In the genomic region with DNA sequence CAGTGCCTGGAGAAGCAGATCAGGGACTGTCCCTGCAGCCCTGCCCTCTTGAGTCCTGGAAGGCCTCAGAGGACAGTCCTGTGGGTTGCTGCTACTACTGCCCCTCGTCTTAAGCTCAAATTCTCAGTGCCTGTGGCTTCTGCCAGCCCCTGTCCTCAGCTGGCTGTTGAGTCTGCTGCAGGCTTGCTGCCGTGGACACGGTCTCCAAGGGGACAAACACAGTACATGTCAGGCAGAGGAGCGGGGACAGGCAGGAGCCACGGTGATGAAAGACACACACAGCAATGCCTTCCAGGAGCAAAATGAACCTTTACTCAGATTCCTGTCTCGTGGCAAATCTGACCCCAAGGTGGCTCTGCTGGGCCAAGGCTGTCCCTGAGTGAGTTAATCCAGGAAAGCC, we compare ENCODE assay signal across 27 mouse cellular contexts.
DNase-seq lines count a peak whose midpoint lies in the region; ATAC-seq and TF ChIP-seq lines count a peak whose summit lies in the region.
"Had no signal": no experiment of that assay in that cellular context is flagged by ENCODE, and none has a peak within 500 bp of the region (broad histone marks: within the 10 kb centered on the region; RNA-seq: fewer than 3 reads in every experiment).

No protein-coding gene starts in this region.

- H3K36me3 ChIP-seq in hindbrain, embryonic 13.5 days: no peaks in the 10 kb centered on the region
- no peaks in the 10 kb centered on the region for H3K36me3 ChIP-seq in hindbrain, embryonic 10.5 days
- no peaks in the 10 kb centered on the region for H3K36me3 ChIP-seq in neural tube, embryonic 13.5 days
- no peaks in the 10 kb centered on the region for H3K36me3 ChIP-seq in neural tube, embryonic 15.5 days
- H3K36me3 ChIP-seq in hindbrain, postnatal 0 days (ENCODE audit: insufficient read depth, low read length): no peaks in the 10 kb centered on the region
- H3K36me3 ChIP-seq in liver, embryonic 11.5 days (ENCODE audit: control insufficient read depth, insufficient read depth, low read length): no peaks in the 10 kb centered on the region
- H3K36me3 ChIP-seq: embryonic facial prominence, embryonic 12.5 days; G1E; limb, embryonic 13.5 days; liver, embryonic 12.5 days had no signal

- peak overlapping the region; percentile 52; the same call in 1 of the 2 replicates for H3K27ac ChIP-seq in hindbrain, embryonic 13.5 days
- no peak overlapping the region for H3K27ac ChIP-seq in hindbrain, embryonic 10.5 days
- no peak overlapping the region for H3K27ac ChIP-seq in neural tube, embryonic 13.5 days (replicated peaks)
- no peak overlapping the region for H3K27ac ChIP-seq in neural tube, embryonic 15.5 days (replicated peaks)
- H3K27ac ChIP-seq in hindbrain, postnatal 0 days: 0 out of 2 replicates have a peak overlapping the region, but pooled peaks have one; percentile 20
- no peak overlapping the region for H3K27ac ChIP-seq in liver, embryonic 11.5 days (ENCODE audit: low read depth, low read length)
- H3K27ac ChIP-seq: embryonic facial prominence, embryonic 12.5 days; limb, embryonic 13.5 days; liver, embryonic 12.5 days; macrophage; stomach, postnatal 0 days had no signal

- no peak overlapping the region for H3K4me2 ChIP-seq in hindbrain, embryonic 13.5 days
- no peak overlapping the region for H3K4me2 ChIP-seq in neural tube, embryonic 13.5 days
- H3K4me2 ChIP-seq in neural tube, embryonic 15.5 days: no peak overlapping the region
- no peak overlapping the region for H3K4me2 ChIP-seq in hindbrain, postnatal 0 days (ENCODE audit: low read depth, low read length)
- no peak overlapping the region for H3K4me2 ChIP-seq in liver, embryonic 11.5 days
- H3K4me2 ChIP-seq: embryonic facial prominence, embryonic 12.5 days; limb, embryonic 13.5 days; liver, embryonic 12.5 days had no signal

- 39% methylated on average over 6 of the region's 6 CpGs for WGBS in hindbrain, embryonic 13.5 days
- 43% methylated on average over 6 of the region's 6 CpGs for WGBS in hindbrain, embryonic 10.5 days
- 39% methylated on average over 6 of the region's 6 CpGs for WGBS in neural tube, embryonic 13.5 days
- 41% methylated on average over 6 of the region's 6 CpGs for WGBS in neural tube, embryonic 15.5 days
- 40% methylated on average over 6 of the region's 6 CpGs for WGBS in hindbrain, postnatal 0 days
- WGBS in liver, embryonic 11.5 days: 49% methylated on average over 6 of the region's 6 CpGs

- H3K9ac ChIP-seq in hindbrain, embryonic 13.5 days: no peak overlapping the region
- H3K9ac ChIP-seq in neural tube, embryonic 13.5 days: 0 out of 2 replicates have a peak overlapping the region, but pooled peaks have one; percentile 17
- no peak overlapping the region for H3K9ac ChIP-seq in neural tube, embryonic 15.5 days (replicated peaks)
- H3K9ac ChIP-seq in hindbrain, postnatal 0 days (replicated peaks; ENCODE audit: low read length): no peak overlapping the region
- no peak overlapping the region for H3K9ac ChIP-seq in liver, embryonic 11.5 days (ENCODE audit: low read depth, low read length)
- H3K9ac ChIP-seq: embryonic facial prominence, embryonic 12.5 days; limb, embryonic 13.5 days; liver, embryonic 12.5 days; liver, postnatal 0 days had no signal

- H3K4me1 ChIP-seq in hindbrain, embryonic 13.5 days (replicated peaks): peaks cover 37% of the 10 kb centered on the region
- H3K4me1 ChIP-seq in hindbrain, embryonic 10.5 days (replicated peaks): peaks cover 19% of the 10 kb centered on the region
- peaks cover 43% of the 10 kb centered on the region for H3K4me1 ChIP-seq in neural tube, embryonic 13.5 days (replicated peaks)
- peaks cover 30% of the 10 kb centered on the region for H3K4me1 ChIP-seq in neural tube, embryonic 15.5 days
- H3K4me1 ChIP-seq in hindbrain, postnatal 0 days (ENCODE audit: insufficient read depth, low read length): no peaks in the 10 kb centered on the region; the same call in 1 of the 2 replicates
- no peaks in the 10 kb centered on the region for H3K4me1 ChIP-seq in liver, embryonic 11.5 days (replicated peaks; ENCODE audit: control insufficient read depth, insufficient read depth, low read length)
- H3K4me1 ChIP-seq: liver, embryonic 12.5 days had no signal

- TF ChIP-seq CTCF in hindbrain, postnatal 0 days (IDR thresholded peaks at IDR 0.05; ENCODE audit: low read depth): no peak

- H3K9me3 ChIP-seq in hindbrain, embryonic 13.5 days: no peaks in the 10 kb centered on the region
- no peaks in the 10 kb centered on the region for H3K9me3 ChIP-seq in hindbrain, embryonic 10.5 days
- no peaks in the 10 kb centered on the region for H3K9me3 ChIP-seq in neural tube, embryonic 13.5 days
- H3K9me3 ChIP-seq in neural tube, embryonic 15.5 days (replicated peaks): no peaks in the 10 kb centered on the region
- H3K9me3 ChIP-seq in hindbrain, postnatal 0 days (ENCODE audit: low read length): no peaks in the 10 kb centered on the region
- no peaks in the 10 kb centered on the region for H3K9me3 ChIP-seq in liver, embryonic 11.5 days (ENCODE audit: control insufficient read depth, low read length)
- H3K9me3 ChIP-seq: embryonic facial prominence, embryonic 12.5 days; G1E; limb, embryonic 13.5 days; liver, embryonic 12.5 days had no signal

- peaks cover 15% of the 10 kb centered on the region; the same call in 1 of the 2 replicates for H3K27me3 ChIP-seq in hindbrain, embryonic 13.5 days
- peaks cover 87% of the 10 kb centered on the region for H3K27me3 ChIP-seq in hindbrain, embryonic 10.5 days (ENCODE audit: insufficient read depth, poor library complexity, severe bottlenecking)
- H3K27me3 ChIP-seq in neural tube, embryonic 13.5 days: peaks cover 15% of the 10 kb centered on the region; the same call in 1 of the 2 replicates
- no peaks in the 10 kb centered on the region; the same call in 1 of the 2 replicates for H3K27me3 ChIP-seq in neural tube, embryonic 15.5 days (replicated peaks)
- H3K27me3 ChIP-seq in hindbrain, postnatal 0 days (ENCODE audit: insufficient read depth, low read length): peaks cover 4% of the 10 kb centered on the region; the same call in 1 of the 2 replicates
- peaks cover 6% of the 10 kb centered on the region for H3K27me3 ChIP-seq in liver, embryonic 11.5 days (replicated peaks; ENCODE audit: control insufficient read depth, insufficient read depth, low read length)
- H3K27me3 ChIP-seq: liver, embryonic 12.5 days had no signal

- no peak overlapping the region for H3K4me3 ChIP-seq in hindbrain, embryonic 13.5 days
- no peak overlapping the region for H3K4me3 ChIP-seq in hindbrain, embryonic 10.5 days
- no peak overlapping the region for H3K4me3 ChIP-seq in neural tube, embryonic 13.5 days
- H3K4me3 ChIP-seq in neural tube, embryonic 15.5 days (replicated peaks): no peak overlapping the region
- no peak overlapping the region for H3K4me3 ChIP-seq in hindbrain, postnatal 0 days (ENCODE audit: low read length)
- H3K4me3 ChIP-seq in liver, embryonic 11.5 days (ENCODE audit: low read depth, low read length): no peak overlapping the region
- H3K4me3 ChIP-seq: embryonic facial prominence, embryonic 12.5 days; limb, embryonic 13.5 days; liver, embryonic 12.5 days had no signal

- DNase-seq in adrenal gland, postnatal 10 days: peak; percentile 24
- no peak for DNase-seq in adrenal gland, adult 18-20 months (ENCODE audit: low spot score in 2 of 2)
- DNase-seq in hindbrain, embryonic 10.5 days (ENCODE audit: low spot score): no peak
- DNase-seq in hindbrain, postnatal 0 days (ENCODE audit: low spot score): peak; percentile 23
- DNase-seq in liver, embryonic 11.5 days (ENCODE audit: low spot score): no peak
- DNase-seq: cerebellum, adult 11 months; cerebellum, adult 9-10 months; cerebellum, postnatal 36 days; gastrocnemius, postnatal 10 days; heart, postnatal 14 days; kidney, adult 9 months; kidney, postnatal 10 days; liver, postnatal 0 days; right cerebral cortex, postnatal 4 days; thymus, adult 18-20 months; thymus, postnatal 25 days had no signal

- no peak for ATAC-seq in hindbrain, embryonic 13.5 days (ENCODE audit: low FRiP score)
- ATAC-seq in neural tube, embryonic 13.5 days (ENCODE audit: low read depth): 0 out of 2 replicates have a peak, but pooled peaks have one; percentile 40
- ATAC-seq in neural tube, embryonic 15.5 days (ENCODE audit: low FRiP score): no peak
- ATAC-seq in hindbrain, postnatal 0 days: peak; percentile 59; the same call in 1 of the 2 replicates
- ATAC-seq in liver, embryonic 11.5 days (replicated peaks; ENCODE audit: low FRiP score): no peak
- ATAC-seq: intestine, embryonic 16.5 days; liver, embryonic 12.5 days; liver, postnatal 0 days; lung, postnatal 0 days had no signal

Comparison
In these comparisons a context has a peak if more than half of its experiments do, and no peak if none do; other contexts are left out.
1. DNase-seq: peak in adrenal gland, postnatal 10 days (single experiment) and hindbrain, postnatal 0 days (single experiment); none in adrenal gland, adult 18-20 months (0 of 2), hindbrain, embryonic 10.5 days (single experiment) and liver, embryonic 11.5 days (single experiment).
2. ATAC-seq: peak in neural tube, embryonic 13.5 days (single experiment) and hindbrain, postnatal 0 days (single experiment); none in hindbrain, embryonic 13.5 days (single experiment), neural tube, embryonic 15.5 days (single experiment) and liver, embryonic 11.5 days (single experiment).
3. H3K27ac ChIP-seq: peak in hindbrain, embryonic 13.5 days (single experiment) and hindbrain, postnatal 0 days (single experiment); none in hindbrain, embryonic 10.5 days (single experiment), neural tube, embryonic 13.5 days (single experiment), neural tube, embryonic 15.5 days (single experiment) and liver, embryonic 11.5 days (single experiment).